Mouse (Mus musculus): ENCODE data around the gene Cd3e.
"Not testable (repeated sequence)": the region's sequence is repeated elsewhere in the genome, so short reads cannot be mapped to it uniquely, and the experiment has no call there.

Gene Cd3e

GRCm38 (mm10) chr9:45009180-45010078, at the start of gene Cd3e:
Gene Cd3e, minus strand, starts transcription at chr9:45009627.
- no peak for DNase-seq

- DNase-seq: no peak
These were observed 49.0 kb upstream of the Cd3e start for GRCm38 (mm10) chr9:45058304-45058940.

GRCm38 (mm10) chr9:45055082-45055713, 45.8 kb upstream of the Cd3e start, which contains the start of gene Mpzl3:
Gene Mpzl3, plus strand, starts transcription at chr9:45055186.
- DNase-seq: peak; percentile 67

- no peak for DNase-seq
These were observed 40.9 kb upstream of the Cd3e start for GRCm38 (mm10) chr9:45050301-45050700.

- no peak for DNase-seq
These were observed 40.3 kb upstream of the Cd3e start for GRCm38 (mm10) chr9:45049731-45050130.

GRCm38 (mm10) chr9:45048511-45048910, 39.1 kb upstream of the Cd3e start:
- no peak for DNase-seq

GRCm38 (mm10) chr9:45046973-45047372, 37.5 kb upstream of the Cd3e start:
- no peak for DNase-seq

GRCm38 (mm10) chr9:45042947-45043346, 33.5 kb upstream of the Cd3e start:
- no peak for DNase-seq

GRCm38 (mm10) chr9:45042056-45042720, 32.8 kb upstream of the Cd3e start:
- DNase-seq: peak; percentile 65

GRCm38 (mm10) chr9:45041131-45041838, 31.9 kb upstream of the Cd3e start:
- peak; percentile 32 for DNase-seq

GRCm38 (mm10) chr9:45040066-45040845, 30.8 kb upstream of the Cd3e start:
- no peak for DNase-seq

GRCm38 (mm10) chr9:45039499-45039898, 30.1 kb upstream of the Cd3e start, which contains the start of gene Mpzl2:
Gene Mpzl2, plus strand, starts transcription at chr9:45039799.
- DNase-seq: no peak

GRCm38 (mm10) chr9:45037803-45038202, 28.4 kb upstream of the Cd3e start:
- DNase-seq: not testable (repeated sequence)

- no peak for DNase-seq
These were observed 25.1 kb upstream of the Cd3e start for GRCm38 (mm10) chr9:45034526-45034925.

GRCm38 (mm10) chr9:45032261-45032660, 22.8 kb upstream of the Cd3e start:
- DNase-seq: no peak

GRCm38 (mm10) chr9:45030341-45030740, 20.9 kb upstream of the Cd3e start:
- no peak for DNase-seq

- no peak for DNase-seq
These were observed 17.9 kb upstream of the Cd3e start for GRCm38 (mm10) chr9:45027376-45027775.

GRCm38 (mm10) chr9:45024187-45024586, 14.8 kb upstream of the Cd3e start:
- no peak for DNase-seq

GRCm38 (mm10) chr9:45023638-45024037, 14.2 kb upstream of the Cd3e start:
- DNase-seq: no peak

- peak; percentile 20 for DNase-seq
These were observed 13.4 kb upstream of the Cd3e start for GRCm38 (mm10) chr9:45022800-45023199.

GRCm38 (mm10) chr9:45018031-45018430, 8.6 kb upstream of the Cd3e start:
- no peak for DNase-seq

All from liver (tissue).